Comparison of ENCODE assay signal across 18 mouse cellular contexts in the genomic region with DNA sequence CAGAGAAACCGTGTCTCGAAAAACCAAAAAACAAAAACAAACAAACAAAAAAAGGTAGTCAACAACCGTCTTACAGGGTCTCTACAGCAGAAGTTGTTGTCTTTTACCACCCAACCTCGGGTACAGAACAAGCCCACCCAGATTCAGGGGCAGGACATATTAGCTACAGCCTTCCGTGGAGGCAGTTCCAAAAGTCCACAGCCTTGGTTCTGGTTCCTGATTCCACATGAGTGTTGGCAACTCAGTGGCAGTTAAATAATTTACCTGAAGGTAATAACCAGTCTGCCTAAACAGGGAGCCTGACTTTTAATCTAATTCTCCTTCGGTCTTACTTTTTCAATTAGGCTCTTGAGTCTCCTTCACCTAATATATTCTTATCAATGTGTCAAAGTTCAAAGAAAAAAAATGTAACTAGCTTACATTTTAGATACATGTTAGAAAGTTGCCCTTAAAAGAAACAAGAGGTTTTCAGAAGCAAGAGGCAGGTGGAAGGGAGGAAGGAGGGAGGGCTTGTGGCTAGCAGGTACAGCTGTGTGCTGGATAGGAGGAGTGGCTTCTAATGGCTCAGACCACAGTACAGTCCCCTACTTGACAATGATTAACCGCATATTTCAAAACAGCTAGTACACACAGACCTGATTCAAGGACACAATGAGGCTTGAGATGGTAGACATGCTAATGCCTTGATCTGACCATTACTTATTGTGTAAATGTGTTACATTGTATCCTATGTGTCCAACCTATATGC. TPM values are rescaled to one million over a fixed set of nuclear protein-coding genes. Genes with fewer than 3 reads are reported as not detected.
DNase-seq lines count a peak whose midpoint lies in the region; ATAC-seq and TF ChIP-seq lines count a peak whose summit lies in the region.
"Had no signal": no experiment of that assay in that cellular context is flagged by ENCODE, and none has a peak within 500 bp of the region (broad histone marks: within the 10 kb centered on the region; RNA-seq: fewer than 3 reads in every experiment).

No protein-coding gene starts in this region.

- ATAC-seq in liver, embryonic 11.5 days (replicated peaks; ENCODE audit: low FRiP score), result no peak
- peak; percentile 79 for ATAC-seq in stomach, embryonic 16.5 days (ENCODE audit: insufficient read depth, low FRiP score)
- ATAC-seq: hindbrain, postnatal 0 days; lung, postnatal 0 days had no signal

- TF ChIP-seq POLR2A in liver, adult 2 months (IDR thresholded peaks at IDR 0.05; ENCODE audit: extremely low read depth, insufficient read depth, low read length), result no peak
- TF ChIP-seq POLR2A in kidney, adult 2 months (IDR thresholded peaks at IDR 0.05; ENCODE audit: low read depth, low read length), result no peak

- H3K4me3 ChIP-seq in liver, adult 2 months (ENCODE audit: insufficient read depth, low read depth, low read length), result no peak overlapping the region
- H3K4me3 ChIP-seq in liver, embryonic 11.5 days (ENCODE audit: low read depth, low read length), result no peak overlapping the region
- no peak overlapping the region for H3K4me3 ChIP-seq in kidney, adult 2 months (ENCODE audit: insufficient read depth, low read depth, low read length)
- H3K4me3 ChIP-seq in stomach, embryonic 16.5 days (replicated peaks; ENCODE audit: low read length), result no peak overlapping the region
- H3K4me3 ChIP-seq: forebrain, embryonic 12.5 days; limb, embryonic 13.5 days had no signal

- peaks cover 8% of the 10 kb centered on the region; the same call in 1 of the 2 replicates for H3K4me1 ChIP-seq in liver, adult 2 months (ENCODE audit: control insufficient read depth, insufficient read depth, low read length)
- no peaks in the 10 kb centered on the region for H3K4me1 ChIP-seq in liver, embryonic 11.5 days (replicated peaks; ENCODE audit: control insufficient read depth, insufficient read depth, low read length)
- peaks cover 10% of the 10 kb centered on the region; the same call in 1 of the 2 replicates for H3K4me1 ChIP-seq in kidney, adult 2 months (ENCODE audit: control insufficient read depth, insufficient read depth, low read length)
- no peaks in the 10 kb centered on the region for H3K4me1 ChIP-seq in stomach, embryonic 16.5 days (ENCODE audit: control insufficient read depth, insufficient read depth, low read length)
- H3K4me1 ChIP-seq: forebrain, embryonic 12.5 days; limb, embryonic 13.5 days had no signal

- H3K27ac ChIP-seq in liver, adult 2 months (replicated peaks; ENCODE audit: insufficient read depth, low read depth, low read length), result peak overlapping the region; percentile 96
- H3K27ac ChIP-seq in liver, embryonic 11.5 days (ENCODE audit: low read depth, low read length), result no peak overlapping the region
- H3K27ac ChIP-seq in kidney, adult 2 months (ENCODE audit: insufficient read depth, low read depth, low read length), result peak overlapping the region; percentile 99
- H3K27ac ChIP-seq in stomach, embryonic 16.5 days (ENCODE audit: low read length), result no peak overlapping the region
- H3K27ac ChIP-seq: forebrain, embryonic 12.5 days; hindbrain, postnatal 0 days; limb, embryonic 13.5 days had no signal

- H3K9me3 ChIP-seq in liver, embryonic 11.5 days (ENCODE audit: control insufficient read depth, low read length), result no peaks in the 10 kb centered on the region
- no peaks in the 10 kb centered on the region for H3K9me3 ChIP-seq in stomach, embryonic 16.5 days (replicated peaks; ENCODE audit: control insufficient read depth, low read length)
- H3K9me3 ChIP-seq: forebrain, embryonic 12.5 days; limb, embryonic 13.5 days had no signal

- H3K36me3 ChIP-seq in liver, adult 2 months (ENCODE audit: control insufficient read depth, insufficient read depth, low read length), result no peaks in the 10 kb centered on the region
- H3K36me3 ChIP-seq in liver, embryonic 11.5 days (ENCODE audit: control insufficient read depth, insufficient read depth, low read length), result no peaks in the 10 kb centered on the region
- H3K36me3 ChIP-seq in kidney, adult 2 months (ENCODE audit: control insufficient read depth, insufficient read depth, low read length), result no peaks in the 10 kb centered on the region
- no peaks in the 10 kb centered on the region for H3K36me3 ChIP-seq in stomach, embryonic 16.5 days (ENCODE audit: control insufficient read depth, insufficient read depth, low read length)
- H3K36me3 ChIP-seq: forebrain, embryonic 12.5 days; limb, embryonic 13.5 days had no signal

- no peaks in the 10 kb centered on the region for H3K79me2 ChIP-seq in liver, adult 2 months (ENCODE audit: control insufficient read depth, insufficient read depth, low read length)

- TF ChIP-seq CTCF in liver, adult 2 months (IDR thresholded peaks at IDR 0.05; ENCODE audit: low read depth, low read length), result no peak
- no peak for TF ChIP-seq CTCF in kidney, adult 2 months (conservative IDR thresholded peaks at IDR 0.05; ENCODE audit: insufficient read depth, insufficient read length, low read depth, low read length)

- no peaks in the 10 kb centered on the region for H3K27me3 ChIP-seq in liver, adult 2 months (ENCODE audit: control insufficient read depth, insufficient read depth, low read length)
- H3K27me3 ChIP-seq in liver, embryonic 11.5 days (replicated peaks; ENCODE audit: control insufficient read depth, insufficient read depth, low read length), result 0 out of 2 replicates have a peak, but pooled peaks cover 2% of the 10 kb centered on the region
- H3K27me3 ChIP-seq in kidney, adult 2 months (replicated peaks; ENCODE audit: control insufficient read depth, insufficient read depth, low read length), result no peaks in the 10 kb centered on the region
- no peaks in the 10 kb centered on the region for H3K27me3 ChIP-seq in stomach, embryonic 16.5 days (ENCODE audit: control insufficient read depth, insufficient read depth, low read length)
- H3K27me3 ChIP-seq: CH12.LX; forebrain, embryonic 12.5 days; limb, embryonic 13.5 days had no signal

- H3K4me2 ChIP-seq in liver, embryonic 11.5 days, result no peak overlapping the region
- no peak overlapping the region for H3K4me2 ChIP-seq in stomach, embryonic 16.5 days (ENCODE audit: low read depth, low read length)
- H3K4me2 ChIP-seq: forebrain, embryonic 12.5 days; limb, embryonic 13.5 days had no signal

- H3K9ac ChIP-seq in liver, adult 2 months (ENCODE audit: low read depth, low read length), result no peak overlapping the region
- H3K9ac ChIP-seq in liver, embryonic 11.5 days (ENCODE audit: low read depth, low read length), result no peak overlapping the region
- no peak overlapping the region for H3K9ac ChIP-seq in stomach, embryonic 16.5 days (ENCODE audit: low read length)
- H3K9ac ChIP-seq: forebrain, embryonic 12.5 days; limb, embryonic 13.5 days had no signal

- DNase-seq in liver, adult 2 months (ENCODE audit: extremely low read depth, low read depth, low spot score), result peak; percentile 99
- DNase-seq in liver, embryonic 11.5 days (ENCODE audit: low spot score), result no peak
- DNase-seq in kidney, adult 2 months, result peak; percentile 93
- peak; percentile 67 for DNase-seq in kidney, postnatal 14 days
- no peak for DNase-seq in gastrocnemius, postnatal 10 days
- no peak for DNase-seq in frontal cortex, postnatal 36 days (ENCODE audit: low spot score in 2 of 2)
- DNase-seq in c-Kit-positive CD71-positive TER-119-positive erythroid progenitor cells, embryonic 14.5 days (ENCODE audit: low spot score), result no peak
- DNase-seq: adrenal gland, adult 2 months; cerebellum, postnatal 25 days; heart, postnatal 4 days; right cerebral cortex, adult 18-20 months had no signal

- 29% methylated on average over 7 of the region's 7 CpGs for WGBS in liver, adult 2 months
- WGBS in liver, embryonic 11.5 days, result 76% methylated on average over 7 of the region's 7 CpGs
- 43% methylated on average over 7 of the region's 7 CpGs for WGBS in kidney, adult 2 months
- 83% methylated on average over 7 of the region's 7 CpGs for WGBS in stomach, embryonic 16.5 days

RNA-seq across cellular contexts. Expression of a gene that starts 23.5 kb away (rescaled TPM):
- total RNA-seq in liver, adult 2 months (2014; rRNA removed), result 0.18 and 0.20 TPM in 2 replicates
- polyA plus RNA-seq in liver, adult 2 months (2012; rRNA removed), result 0.05 and 0.11 TPM in 2 replicates
- 0.21 and 0.23 TPM in 2 replicates for polyA plus RNA-seq in liver, embryonic 11.5 days (2014; fragmentation: Nextera tagmentation; extraction: Ambion mirVana)
- polyA plus RNA-seq in kidney, adult 2 months (2012; rRNA removed), result 6.0 and 7.4 TPM in 2 replicates
- polyA plus RNA-seq in stomach, embryonic 16.5 days (2015; fragmentation: Nextera tagmentation; extraction: Ambion mirVana), result 0.32 and 0.76 TPM in 2 replicates
- under 1 TPM; 0.28 to 0.29 TPM for total RNA-seq in gastrocnemius, postnatal 10 days (2021)
- total RNA-seq: CH12.LX; granulocyte monocyte progenitor cell, adult 5-6 weeks had no signal

Comparison
In these comparisons a context has a peak if more than half of its experiments do, and no peak if none do; other contexts are left out.
1. DNase-seq: peak in liver, adult 2 months (single experiment), kidney, adult 2 months (single experiment) and kidney, postnatal 14 days (single experiment); none in liver, embryonic 11.5 days (single experiment), gastrocnemius, postnatal 10 days (single experiment), frontal cortex, postnatal 36 days (0 of 2) and c-Kit-positive CD71-positive TER-119-positive erythroid progenitor cells, embryonic 14.5 days (single experiment).
2. H3K27ac ChIP-seq: peak in liver, adult 2 months (single experiment) and kidney, adult 2 months (single experiment); none in liver, embryonic 11.5 days (single experiment) and stomach, embryonic 16.5 days (single experiment).